27 mouse cellular contexts compared by ENCODE assay signal in genomic region chr8:53614288-53614646, GRCm38 (mm10). TPM values are rescaled to one million over a fixed set of nuclear protein-coding genes. Genes with fewer than 3 reads are reported as not detected.
A peak's percentile ranks its signal among the peaks of the same experiment; 100 is the strongest.
DNase-seq lines count a peak whose midpoint lies in the region; ATAC-seq and TF ChIP-seq lines count a peak whose summit lies in the region.
"Had no signal": no experiment of that assay in that cellular context is flagged by ENCODE, and none has a peak within 500 bp of the region (broad histone marks: within the 10 kb centered on the region; RNA-seq: fewer than 3 reads in every experiment).

No protein-coding gene starts in this region.

- H3K4me2 ChIP-seq in liver, embryonic 12.5 days, result no peak overlapping the region
- H3K4me2 ChIP-seq in intestine, embryonic 14.5 days (ENCODE audit: low read length), result no peak overlapping the region
- H3K4me2 ChIP-seq in intestine, embryonic 16.5 days (ENCODE audit: low read depth, low read length), result peak overlapping the region; percentile 24
- peak overlapping the region; percentile 56 for H3K4me2 ChIP-seq in liver, postnatal 0 days (ENCODE audit: low read depth, low read length)
- H3K4me2 ChIP-seq: forebrain, embryonic 12.5 days; forebrain, embryonic 15.5 days; heart, embryonic 12.5 days; heart, embryonic 15.5 days; hindbrain, embryonic 12.5 days; hindbrain, embryonic 15.5 days had no signal

- 36% methylated on average over 8 of the region's 8 CpGs for WGBS in liver, adult 2 months
- WGBS in liver, embryonic 12.5 days (ENCODE audit: insufficient replicate concordance), result 88% methylated on average over 8 of the region's 8 CpGs
- 78% methylated on average over 8 of the region's 8 CpGs for WGBS in intestine, embryonic 14.5 days
- 60% methylated on average over 8 of the region's 8 CpGs for WGBS in intestine, embryonic 16.5 days
- 74% methylated on average over 8 of the region's 8 CpGs for WGBS in liver, postnatal 0 days (ENCODE audit: insufficient replicate concordance)

- no peaks in the 10 kb centered on the region for H3K27me3 ChIP-seq in liver, adult 2 months (ENCODE audit: control insufficient read depth, insufficient read depth, low read length)
- H3K27me3 ChIP-seq in liver, embryonic 12.5 days (replicated peaks), result no peaks in the 10 kb centered on the region
- H3K27me3 ChIP-seq in intestine, embryonic 14.5 days (replicated peaks; ENCODE audit: control insufficient read depth, insufficient read depth, low read length), result no peaks in the 10 kb centered on the region
- H3K27me3 ChIP-seq in intestine, embryonic 16.5 days (replicated peaks; ENCODE audit: control insufficient read depth, insufficient read depth, low read length), result no peaks in the 10 kb centered on the region
- H3K27me3 ChIP-seq in liver, postnatal 0 days (ENCODE audit: insufficient read depth, low read length), result no peaks in the 10 kb centered on the region
- H3K27me3 ChIP-seq: CH12.LX; forebrain, embryonic 12.5 days; forebrain, embryonic 15.5 days; heart, embryonic 12.5 days; heart, embryonic 15.5 days; hindbrain, embryonic 12.5 days; hindbrain, embryonic 15.5 days had no signal

- peak; percentile 3 for DNase-seq in liver, adult 2 months (ENCODE audit: extremely low read depth, low read depth, low spot score)
- no peak for DNase-seq in intestine, embryonic 14.5 days (ENCODE audit: low spot score)
- DNase-seq in liver, postnatal 0 days, result no peak
- DNase-seq in c-Kit-positive CD71-positive TER-119-positive erythroid progenitor cells, embryonic 14.5 days (ENCODE audit: low spot score), result no peak
- DNase-seq in MN1 (ENCODE audit: low spot score), result no peak
- DNase-seq: adrenal gland, adult 8-10 months; adrenal gland, postnatal 25 days; B cell, adult 2 months; cerebellum, adult 18-20 months; cerebellum, adult 9-10 months; cerebellum, postnatal 14 days; gastrocnemius, postnatal 25 days; heart, adult 18-20 months; heart, postnatal 10 days; heart, postnatal 36 days had no signal

- no peak overlapping the region for H3K27ac ChIP-seq in liver, adult 2 months (replicated peaks; ENCODE audit: insufficient read depth, low read depth, low read length)
- H3K27ac ChIP-seq in liver, embryonic 12.5 days, result no peak overlapping the region
- no peak overlapping the region for H3K27ac ChIP-seq in intestine, embryonic 14.5 days (ENCODE audit: low read depth)
- no peak overlapping the region; the same call in 1 of the 2 replicates for H3K27ac ChIP-seq in intestine, embryonic 16.5 days (ENCODE audit: low read length)
- no peak overlapping the region for H3K27ac ChIP-seq in liver, postnatal 0 days (ENCODE audit: low read depth)
- H3K27ac ChIP-seq: forebrain, embryonic 12.5 days; forebrain, embryonic 15.5 days; heart, embryonic 15.5 days; hindbrain, embryonic 12.5 days; hindbrain, embryonic 15.5 days had no signal

- no peak for TF ChIP-seq POLR2A in liver, adult 2 months (IDR thresholded peaks at IDR 0.05; ENCODE audit: extremely low read depth, insufficient read depth, low read length)

- no peaks in the 10 kb centered on the region for H3K36me3 ChIP-seq in liver, adult 2 months (ENCODE audit: control insufficient read depth, insufficient read depth, low read length)
- peaks cover 17% of the 10 kb centered on the region for H3K36me3 ChIP-seq in liver, embryonic 12.5 days
- H3K36me3 ChIP-seq in intestine, embryonic 14.5 days (ENCODE audit: control insufficient read depth, insufficient read depth, low read length), result no peaks in the 10 kb centered on the region
- H3K36me3 ChIP-seq in intestine, embryonic 16.5 days (ENCODE audit: control insufficient read depth, insufficient read depth, low read length), result no peaks in the 10 kb centered on the region
- H3K36me3 ChIP-seq in liver, postnatal 0 days (replicated peaks; ENCODE audit: insufficient read depth, low read length), result no peaks in the 10 kb centered on the region
- H3K36me3 ChIP-seq: forebrain, embryonic 12.5 days; forebrain, embryonic 15.5 days; heart, embryonic 12.5 days; heart, embryonic 15.5 days; hindbrain, embryonic 12.5 days; hindbrain, embryonic 15.5 days had no signal

- no peak overlapping the region; the same call in 1 of the 2 replicates for H3K4me3 ChIP-seq in liver, adult 2 months (ENCODE audit: insufficient read depth, low read depth, low read length)
- no peak overlapping the region for H3K4me3 ChIP-seq in liver, embryonic 12.5 days
- H3K4me3 ChIP-seq in intestine, embryonic 14.5 days (ENCODE audit: low read depth, low read length), result no peak overlapping the region
- peak overlapping the region; percentile 36 for H3K4me3 ChIP-seq in intestine, embryonic 16.5 days (ENCODE audit: low read length)
- H3K4me3 ChIP-seq in liver, postnatal 0 days (ENCODE audit: low read depth, low read length), result peak overlapping the region; percentile 25
- H3K4me3 ChIP-seq: forebrain, embryonic 12.5 days; forebrain, embryonic 15.5 days; heart, embryonic 12.5 days; heart, embryonic 15.5 days; hindbrain, embryonic 12.5 days; hindbrain, embryonic 15.5 days had no signal

- H3K4me1 ChIP-seq in liver, adult 2 months (ENCODE audit: control insufficient read depth, insufficient read depth, low read length), result peaks cover 3% of the 10 kb centered on the region
- 0 out of 2 replicates have a peak, but pooled peaks cover 3% of the 10 kb centered on the region for H3K4me1 ChIP-seq in liver, embryonic 12.5 days
- no peaks in the 10 kb centered on the region for H3K4me1 ChIP-seq in intestine, embryonic 14.5 days (replicated peaks; ENCODE audit: control insufficient read depth, insufficient read depth, low read length)
- H3K4me1 ChIP-seq in intestine, embryonic 16.5 days (ENCODE audit: control insufficient read depth, insufficient read depth, low read length), result peaks cover 9% of the 10 kb centered on the region; the same call in 1 of the 2 replicates
- H3K4me1 ChIP-seq in liver, postnatal 0 days (ENCODE audit: insufficient read depth), result no peaks in the 10 kb centered on the region
- H3K4me1 ChIP-seq: forebrain, embryonic 12.5 days; forebrain, embryonic 15.5 days; heart, embryonic 12.5 days; heart, embryonic 15.5 days; hindbrain, embryonic 15.5 days had no signal

- no peak for TF ChIP-seq EP300 in liver, postnatal 0 days (IDR thresholded peaks at IDR 0.05; ENCODE audit: low read depth)

- no peak overlapping the region for H3K9ac ChIP-seq in liver, adult 2 months (ENCODE audit: low read depth, low read length)
- H3K9ac ChIP-seq in liver, embryonic 12.5 days, result no peak overlapping the region
- no peak overlapping the region for H3K9ac ChIP-seq in intestine, embryonic 14.5 days (ENCODE audit: low read length)
- H3K9ac ChIP-seq in intestine, embryonic 16.5 days (ENCODE audit: low read depth, low read length), result no peak overlapping the region
- H3K9ac ChIP-seq in liver, postnatal 0 days (replicated peaks), result no peak overlapping the region
- H3K9ac ChIP-seq: forebrain, embryonic 12.5 days; forebrain, embryonic 15.5 days; heart, embryonic 12.5 days; heart, embryonic 15.5 days; hindbrain, embryonic 12.5 days; hindbrain, embryonic 15.5 days had no signal

- no peaks in the 10 kb centered on the region for H3K79me2 ChIP-seq in liver, adult 2 months (ENCODE audit: control insufficient read depth, insufficient read depth, low read length)

- no peak for ATAC-seq in liver, embryonic 12.5 days
- peak; percentile 35 for ATAC-seq in intestine, embryonic 14.5 days (replicated peaks; ENCODE audit: low FRiP score, low TSS enrichment, low read depth)
- peak; percentile 83 for ATAC-seq in intestine, embryonic 16.5 days
- ATAC-seq in liver, postnatal 0 days, result no peak
- ATAC-seq: activated CD4-positive, CD25-positive, alpha-beta regulatory T cell, adult 4 months; forebrain, embryonic 15.5 days had no signal

- TF ChIP-seq CTCF in liver, adult 2 months (IDR thresholded peaks at IDR 0.05; ENCODE audit: low read depth, low read length), result no peak
- TF ChIP-seq CTCF in liver, postnatal 0 days (IDR thresholded peaks at IDR 0.05; ENCODE audit: low read depth), result no peak

- H3K9me3 ChIP-seq in liver, embryonic 12.5 days (replicated peaks), result no peaks in the 10 kb centered on the region
- H3K9me3 ChIP-seq in intestine, embryonic 14.5 days (ENCODE audit: control insufficient read depth, low read length), result no peaks in the 10 kb centered on the region
- H3K9me3 ChIP-seq in intestine, embryonic 16.5 days (ENCODE audit: control insufficient read depth, low read length), result no peaks in the 10 kb centered on the region
- H3K9me3 ChIP-seq in liver, postnatal 0 days (ENCODE audit: low read length), result no peaks in the 10 kb centered on the region
- H3K9me3 ChIP-seq: forebrain, embryonic 12.5 days; forebrain, embryonic 15.5 days; G1E; heart, embryonic 12.5 days; heart, embryonic 15.5 days; hindbrain, embryonic 12.5 days; hindbrain, embryonic 15.5 days had no signal

RNA-seq across cellular contexts. Expression of gene Neil3, which starts 24.6 kb away (rescaled TPM):
- total RNA-seq in liver, adult 2 months (2014; rRNA removed), result 0.18 and 0.40 TPM in 2 replicates
- not detected in 2 replicates for polyA plus RNA-seq in liver, adult 2 months (2012; rRNA removed)
- polyA plus RNA-seq in liver, embryonic 12.5 days (2016; fragmentation: Nextera tagmentation; extraction: Ambion mirVana), result 30.8 and 34.8 TPM in 2 replicates
- 24.2 and 27.8 TPM in 2 replicates for polyA plus RNA-seq in intestine, embryonic 14.5 days (2014; fragmentation: Nextera tagmentation; extraction: Ambion mirVana)
- polyA plus RNA-seq in intestine, embryonic 16.5 days (2015; fragmentation: Nextera tagmentation; extraction: Ambion mirVana), result 19.6 and 24.4 TPM in 2 replicates
- polyA plus RNA-seq in liver, postnatal 0 days (2015; fragmentation: Nextera tagmentation; extraction: Ambion mirVana), result 20.5 and 21.8 TPM in 2 replicates
- total RNA-seq: gastrocnemius, adult 8-10 months had no signal

Comparison
In these comparisons a context has a peak if more than half of its experiments do, and no peak if none do; other contexts are left out.
1. H3K4me3 ChIP-seq: peak in intestine, embryonic 16.5 days (single experiment) and liver, postnatal 0 days (single experiment); none in liver, adult 2 months (single experiment), liver, embryonic 12.5 days (single experiment) and intestine, embryonic 14.5 days (single experiment).
2. H3K4me2 ChIP-seq: peak in intestine, embryonic 16.5 days (single experiment) and liver, postnatal 0 days (single experiment); none in liver, embryonic 12.5 days (single experiment) and intestine, embryonic 14.5 days (single experiment).
3. RNA of gene Neil3, which starts 24.6 kb away (polyA plus RNA-seq): 30.8 to 34.8 TPM in liver, embryonic 12.5 days, 19.6 to 24.4 TPM in intestine, embryonic 16.5 days, 24.2 to 27.8 TPM in intestine, embryonic 14.5 days and 20.5 to 21.8 TPM in liver, postnatal 0 days; not detected in liver, adult 2 months; every median in the first group is over 10 times any median in the second.
4. ATAC-seq: peak in intestine, embryonic 14.5 days (single experiment) and intestine, embryonic 16.5 days (single experiment); none in liver, embryonic 12.5 days (single experiment) and liver, postnatal 0 days (single experiment).